Comparison of ENCODE assay signal across 25 mouse cellular contexts in the genomic region with DNA sequence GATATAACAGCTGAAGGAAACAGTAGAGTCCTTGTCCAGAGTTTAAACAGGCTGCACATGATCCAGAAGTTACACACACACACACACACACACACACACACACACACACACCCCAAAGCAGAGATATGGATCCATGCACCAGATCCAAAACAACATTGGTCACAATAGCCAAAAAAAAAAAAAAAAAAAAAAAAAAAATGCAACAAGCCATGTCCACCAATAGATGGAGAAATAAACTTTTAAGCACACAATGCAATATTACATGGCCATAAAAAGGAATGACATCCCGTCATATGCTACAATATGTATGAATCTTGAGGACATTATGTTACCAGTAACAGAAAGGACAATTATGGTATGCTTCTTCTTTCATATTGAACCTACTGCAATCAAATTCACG. TPM values are rescaled to one million over a fixed set of nuclear protein-coding genes. Genes with fewer than 3 reads are reported as not detected.
"Had no signal": no experiment of that assay in that cellular context is flagged by ENCODE, and none has a peak within 500 bp of the region (broad histone marks: within the 10 kb centered on the region; RNA-seq: fewer than 3 reads in every experiment).

No protein-coding gene starts in this region.

- H3K9me3 ChIP-seq: midbrain, embryonic 10.5 days; midbrain, embryonic 12.5 days; neural tube, embryonic 13.5 days; neural tube, embryonic 15.5 days had no signal

- H3K27me3 ChIP-seq: midbrain, embryonic 12.5 days; neural tube, embryonic 13.5 days; neural tube, embryonic 15.5 days had no signal

- H3K4me2 ChIP-seq: lung, embryonic 14.5 days; midbrain, embryonic 12.5 days; neural tube, embryonic 13.5 days; neural tube, embryonic 15.5 days had no signal

- H3K9ac ChIP-seq: lung, embryonic 14.5 days; midbrain, embryonic 12.5 days; neural tube, embryonic 13.5 days; neural tube, embryonic 15.5 days had no signal

- H3K36me3 ChIP-seq: midbrain, embryonic 10.5 days; midbrain, embryonic 12.5 days; neural tube, embryonic 13.5 days; neural tube, embryonic 15.5 days had no signal

- H3K27ac ChIP-seq: midbrain, embryonic 10.5 days; midbrain, embryonic 12.5 days; neural tube, embryonic 13.5 days; neural tube, embryonic 15.5 days had no signal

- DNase-seq: lung, adult 18-20 months; lung, embryonic 14.5 days; lung, postnatal 10 days; lung, postnatal 4 days; midbrain, embryonic 14.5 days; retina, postnatal 1 day; right cerebral cortex, adult 18-20 months; right cerebral cortex, postnatal 25 days; right cerebral cortex, postnatal 4 days; spleen, adult 18-20 months; thymus, adult 2 months; thymus, postnatal 25 days; thymus, postnatal 4 days had no signal

- ATAC-seq: midbrain, embryonic 16.5 days had no signal

- H3K4me3 ChIP-seq: midbrain, embryonic 10.5 days; midbrain, embryonic 12.5 days; myocyte; neural tube, embryonic 13.5 days; neural tube, embryonic 15.5 days had no signal

RNA-seq across cellular contexts. Expression of a gene that starts 23.0 kb away (rescaled TPM):
- total RNA-seq: megakaryocyte-erythroid progenitor cell, adult 5-6 weeks had no signal
- polyA plus RNA-seq: lung, embryonic 14.5 days; lung, embryonic 16.5 days; midbrain, embryonic 10.5 days; midbrain, embryonic 12.5 days; midbrain, embryonic 14.5 days; midbrain, embryonic 16.5 days; myocyte; neural tube, embryonic 11.5 days; neural tube, embryonic 13.5 days; neural tube, embryonic 15.5 days; small intestine, adult 2 months; stomach, embryonic 14.5 days; urinary bladder, adult 2 months had no signal

RNA-seq across cellular contexts. Expression of a gene that starts 38.4 kb away (rescaled TPM):
- total RNA-seq: megakaryocyte-erythroid progenitor cell, adult 5-6 weeks had no signal
